Mouse (Mus musculus): ENCODE measurements around the gene 1700067P10Rik.
A peak's percentile ranks its signal among the peaks of the same experiment; 100 is the strongest.

- TF ChIP-seq POLR2A (IDR thresholded peaks at IDR 0.05; ENCODE audit: low read depth, low read length) (no peak), CTCF (IDR thresholded peaks at IDR 0.05; ENCODE audit: borderline replicate concordance, insufficient read depth, low read length) (peak; percentile 31; the same call in 1 of the 2 replicates)
Measured at GRCm38 (mm10) chr17:48119656-48120055, 30.5 kb downstream of the 1700067P10Rik start.

Measured in embryonic fibroblast, embryonic 13.5 days (primary cell).